Mouse (Mus musculus): ENCODE measurements around the gene Atxn2l. TPM values are rescaled to one million over a fixed set of nuclear protein-coding genes. Genes with fewer than 3 reads are reported as not detected.
A peak's percentile ranks its signal among the peaks of the same experiment; 100 is the strongest.
"Not testable (repeated sequence)": the region's sequence is repeated elsewhere in the genome, so short reads cannot be mapped to it uniquely, and the experiment has no call there.

Atxn2l gene
- polyA plus RNA-seq, 1 experiment from 2014 or later = 50.7 TPM

- Histone ChIP-seq H3K4me2 (ENCODE audit: low read length) (peak overlapping the region; percentile 87), H3K27me3 (replicated peaks; ENCODE audit: control insufficient read depth, insufficient read depth, low read length) (no peaks in the 10 kb centered on the region), H3K36me3 (ENCODE audit: control insufficient read depth, insufficient read depth, low read length) (peaks cover 46% of the 10 kb centered on the region), H3K9me3 (ENCODE audit: control insufficient read depth, low read length) (no peaks in the 10 kb centered on the region), H3K4me1 (replicated peaks; ENCODE audit: control insufficient read depth, insufficient read depth, low read length) (peaks cover 8% of the 10 kb centered on the region), H3K4me3 (ENCODE audit: low read depth, low read length) (peak overlapping the region; percentile 100), H3K9ac (ENCODE audit: low read length) (peak overlapping the region; percentile 98), H3K27ac (ENCODE audit: low read depth) (peak overlapping the region; percentile 99)
- ATAC-seq (replicated peaks; ENCODE audit: low FRiP score, low TSS enrichment, low read depth) (no peak), DNase-seq (ENCODE audit: low spot score) (no peak)
- WGBS = 4% methylated on average over 9 of the region's 9 CpGs
These were observed 1.6 kb downstream of the Atxn2l start for GRCm38 (mm10) chr7:126501684-126502022.

- DNase-seq (ENCODE audit: low spot score) (no peak), ATAC-seq (replicated peaks; ENCODE audit: low FRiP score, low TSS enrichment, low read depth) (no peak)
- H3K27me3 ChIP-seq (replicated peaks; ENCODE audit: control insufficient read depth, insufficient read depth, low read length) = no peaks in the 10 kb centered on the region
- H3K9ac ChIP-seq (ENCODE audit: low read length) = no peak overlapping the region
- peaks cover 69% of the 10 kb centered on the region for H3K36me3 ChIP-seq (ENCODE audit: control insufficient read depth, insufficient read depth, low read length)
- no peak overlapping the region for H3K27ac ChIP-seq (ENCODE audit: low read depth)
- no peak overlapping the region for H3K4me2 ChIP-seq (ENCODE audit: low read length)
- no peak overlapping the region for H3K4me3 ChIP-seq (ENCODE audit: low read depth, low read length)
- H3K4me1 ChIP-seq (replicated peaks; ENCODE audit: control insufficient read depth, insufficient read depth, low read length) = peaks cover 8% of the 10 kb centered on the region
- H3K9me3 ChIP-seq (ENCODE audit: control insufficient read depth, low read length) = no peaks in the 10 kb centered on the region
- WGBS = 94% methylated on average over 7 of the region's 7 CpGs
These were observed 3.8 kb downstream of the Atxn2l start for GRCm38 (mm10) chr7:126499416-126499815.

- no peak overlapping the region for H3K4me3 ChIP-seq (ENCODE audit: low read depth, low read length)
- no peak for ATAC-seq (replicated peaks; ENCODE audit: low FRiP score, low TSS enrichment, low read depth)
- H3K4me1 ChIP-seq (replicated peaks; ENCODE audit: control insufficient read depth, insufficient read depth, low read length) = peaks cover 5% of the 10 kb centered on the region
- H3K36me3 ChIP-seq (ENCODE audit: control insufficient read depth, insufficient read depth, low read length) = peaks cover 83% of the 10 kb centered on the region
- H3K27me3 ChIP-seq (replicated peaks; ENCODE audit: control insufficient read depth, insufficient read depth, low read length) = no peaks in the 10 kb centered on the region
- no peak overlapping the region for H3K27ac ChIP-seq (ENCODE audit: low read depth)
- 92% methylated on average over 12 of the region's 12 CpGs for WGBS
- no peak overlapping the region for H3K4me2 ChIP-seq (ENCODE audit: low read length)
- DNase-seq (ENCODE audit: low spot score) = no peak
- no peaks in the 10 kb centered on the region for H3K9me3 ChIP-seq (ENCODE audit: control insufficient read depth, low read length)
- no peak overlapping the region for H3K9ac ChIP-seq (ENCODE audit: low read length)
These were observed 5.3 kb downstream of the Atxn2l start for GRCm38 (mm10) chr7:126497966-126498365.

DNA sequence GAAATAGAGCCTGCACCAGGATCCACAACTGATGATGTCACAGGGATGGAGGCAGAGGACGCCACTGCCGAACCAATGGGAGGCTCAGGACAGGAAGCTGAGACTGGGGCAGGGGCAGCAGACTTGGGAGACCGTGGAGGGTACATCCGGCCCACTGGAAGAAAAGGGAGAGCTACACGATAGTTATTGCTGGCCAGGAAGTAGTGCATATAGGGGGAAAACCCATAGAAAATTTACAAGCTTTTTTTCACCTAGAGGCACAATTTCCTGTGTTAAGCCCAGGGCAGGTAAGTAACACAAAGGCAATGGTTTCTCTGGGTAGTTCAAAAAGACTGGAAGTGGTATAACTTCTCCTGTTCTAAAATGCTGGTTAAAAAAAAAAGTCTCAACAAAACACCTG is 6.8 kb downstream of the Atxn2l start:
- ATAC-seq (replicated peaks; ENCODE audit: low FRiP score, low TSS enrichment, low read depth) = no peak
- Histone ChIP-seq H3K36me3 (ENCODE audit: control insufficient read depth, insufficient read depth, low read length) (peaks cover 98% of the 10 kb centered on the region), H3K4me3 (ENCODE audit: low read depth, low read length) (no peak overlapping the region)

GRCm38 (mm10) chr7:126494120-126494519 is 9.1 kb downstream of the Atxn2l start:
- WGBS = 87% methylated on average over 6 of the region's 6 CpGs
- H3K4me1 ChIP-seq (replicated peaks; ENCODE audit: control insufficient read depth, insufficient read depth, low read length) = no peaks in the 10 kb centered on the region
- no peak overlapping the region for H3K4me2 ChIP-seq (ENCODE audit: low read length)
- no peak for ATAC-seq (replicated peaks; ENCODE audit: low FRiP score, low TSS enrichment, low read depth)
- H3K9ac ChIP-seq (ENCODE audit: low read length) = no peak overlapping the region
- H3K27me3 ChIP-seq (replicated peaks; ENCODE audit: control insufficient read depth, insufficient read depth, low read length) = no peaks in the 10 kb centered on the region
- no peak overlapping the region for H3K4me3 ChIP-seq (ENCODE audit: low read depth, low read length)
- no peaks in the 10 kb centered on the region for H3K9me3 ChIP-seq (ENCODE audit: control insufficient read depth, low read length)
- no peak for DNase-seq (ENCODE audit: low spot score)
- H3K27ac ChIP-seq (ENCODE audit: low read depth) = no peak overlapping the region
- peaks cover 96% of the 10 kb centered on the region for H3K36me3 ChIP-seq (ENCODE audit: control insufficient read depth, insufficient read depth, low read length)

More for the DNA sequence above, 6.8 kb downstream of the Atxn2l start:
- Histone ChIP-seq H3K9ac (ENCODE audit: low read length) (no peak overlapping the region), H3K4me1 (replicated peaks; ENCODE audit: control insufficient read depth, insufficient read depth, low read length) (peaks cover 5% of the 10 kb centered on the region), H3K9me3 (ENCODE audit: control insufficient read depth, low read length) (no peaks in the 10 kb centered on the region), H3K4me2 (ENCODE audit: low read length) (no peak overlapping the region), H3K27me3 (replicated peaks; ENCODE audit: control insufficient read depth, insufficient read depth, low read length) (no peaks in the 10 kb centered on the region), H3K27ac (ENCODE audit: low read depth) (no peak overlapping the region)
- DNase-seq (ENCODE audit: low spot score) = no peak
- WGBS = 87% methylated on average over 5 of the region's 5 CpGs

DNA sequence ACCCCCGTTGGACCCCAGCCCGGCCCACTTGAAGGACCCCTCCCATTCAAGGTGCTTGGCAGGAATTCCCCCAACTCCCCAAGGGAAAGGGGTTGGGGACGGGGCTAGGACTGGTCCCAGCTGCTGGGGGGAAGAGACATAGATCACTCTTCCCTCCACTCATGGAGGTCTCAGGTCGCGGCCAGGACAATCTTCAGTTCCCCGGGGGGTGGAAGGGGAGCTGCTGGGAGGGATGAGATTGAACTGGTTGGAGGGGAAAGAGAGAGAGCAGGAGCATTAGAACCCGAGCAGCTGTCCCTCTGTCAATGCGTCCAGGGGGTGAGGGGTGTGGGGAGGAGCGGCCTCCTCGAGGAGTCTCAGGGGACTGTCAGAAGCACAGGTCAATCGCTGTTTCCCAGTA is 11.3 kb downstream of the Atxn2l start:
- H3K27me3 ChIP-seq (replicated peaks; ENCODE audit: control insufficient read depth, insufficient read depth, low read length) = no peaks in the 10 kb centered on the region
- 52% methylated on average over 9 of the region's 11 CpGs for WGBS
- no peaks in the 10 kb centered on the region for H3K9me3 ChIP-seq (ENCODE audit: control insufficient read depth, low read length)
- H3K36me3 ChIP-seq (ENCODE audit: control insufficient read depth, insufficient read depth, low read length) = peaks cover 81% of the 10 kb centered on the region
- H3K4me2 ChIP-seq (ENCODE audit: low read length) = no peak overlapping the region
- DNase-seq (ENCODE audit: low spot score) (no peak), ATAC-seq (replicated peaks; ENCODE audit: low FRiP score, low TSS enrichment, low read depth) (no peak)
- H3K9ac ChIP-seq (ENCODE audit: low read length) = no peak overlapping the region
- 0 out of 2 replicates have a peak, but pooled peaks cover 6% of the 10 kb centered on the region for H3K4me1 ChIP-seq (replicated peaks; ENCODE audit: control insufficient read depth, insufficient read depth, low read length)
- H3K27ac ChIP-seq (ENCODE audit: low read depth) = no peak overlapping the region
- no peak overlapping the region for H3K4me3 ChIP-seq (ENCODE audit: low read depth, low read length)

DNA sequence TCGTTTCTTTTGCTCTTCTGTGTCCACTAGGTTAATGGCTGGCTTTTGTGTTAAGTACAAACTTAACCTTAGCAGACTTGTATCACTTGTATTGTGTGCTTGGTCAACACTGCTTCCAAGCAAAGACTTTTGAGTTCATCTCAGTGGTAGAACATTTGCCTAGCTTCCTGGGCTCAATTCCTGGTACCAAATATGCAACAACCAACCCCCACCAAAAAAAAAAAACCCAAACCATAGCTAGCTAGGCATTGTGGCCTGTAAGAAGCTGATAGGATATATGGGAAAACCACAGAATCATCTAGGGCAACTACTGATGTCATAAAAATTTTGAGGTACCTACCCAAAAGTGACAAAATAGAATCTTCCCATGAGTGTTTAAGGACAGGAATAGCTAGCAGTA is 12.2 kb downstream of the Atxn2l start:
- ATAC-seq (replicated peaks; ENCODE audit: low FRiP score, low TSS enrichment, low read depth) = no peak
- no peaks in the 10 kb centered on the region for H3K27me3 ChIP-seq (replicated peaks; ENCODE audit: control insufficient read depth, insufficient read depth, low read length)

DNA sequence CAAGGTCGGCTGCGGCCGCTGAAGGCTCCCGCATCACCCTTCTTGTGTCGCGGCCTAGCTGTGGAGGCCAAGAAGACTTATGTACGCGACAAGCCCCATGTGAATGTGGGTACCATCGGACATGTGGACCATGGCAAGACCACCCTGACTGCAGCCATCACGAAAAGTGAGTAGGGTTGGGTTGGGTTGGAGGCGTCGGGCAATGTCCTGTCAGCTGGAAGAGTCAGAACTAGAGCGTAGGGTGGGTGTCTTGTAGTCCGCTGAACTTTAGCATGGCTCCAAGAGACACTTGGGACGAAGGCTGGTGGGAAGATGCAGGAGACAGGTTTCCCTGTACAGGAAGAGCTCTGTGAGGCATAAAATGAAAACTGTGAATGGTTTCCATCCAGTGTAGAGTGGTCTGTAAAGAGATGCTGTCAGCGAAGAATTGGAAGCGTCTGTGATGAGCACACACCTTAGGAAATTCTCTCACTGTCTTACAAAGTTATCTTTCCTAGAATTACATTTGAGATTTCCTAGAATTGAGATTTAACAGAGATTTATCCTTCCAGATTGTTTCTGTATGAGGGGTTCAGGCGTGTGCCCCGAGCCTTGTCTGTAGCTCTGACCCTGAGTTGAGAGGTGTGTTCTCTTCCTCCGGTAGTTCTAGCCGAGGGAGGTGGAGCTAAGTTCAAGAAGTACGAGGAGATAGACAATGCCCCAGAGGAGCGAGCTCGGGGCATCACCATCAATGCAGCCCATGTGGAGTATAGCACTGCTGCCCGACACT is 15.4 kb downstream of the Atxn2l start:
- H3K4me1 ChIP-seq (replicated peaks; ENCODE audit: control insufficient read depth, insufficient read depth, low read length); DNase-seq (ENCODE audit: low spot score); H3K9me3 ChIP-seq (ENCODE audit: control insufficient read depth, low read length); H3K27ac ChIP-seq (ENCODE audit: low read depth); H3K27me3 ChIP-seq (replicated peaks; ENCODE audit: control insufficient read depth, insufficient read depth, low read length): not testable (repeated sequence)
- Histone ChIP-seq H3K9ac (ENCODE audit: low read length) (peak overlapping the region; percentile 63), H3K4me2 (ENCODE audit: low read length) (peak overlapping the region; percentile 98), H3K4me3 (ENCODE audit: low read depth, low read length) (peak overlapping the region; percentile 74), H3K36me3 (ENCODE audit: control insufficient read depth, insufficient read depth, low read length) (peaks cover 39% of the 10 kb centered on the region)
- WGBS = 15% methylated on average over 20 of the region's 25 CpGs
- ATAC-seq (replicated peaks; ENCODE audit: low FRiP score, low TSS enrichment, low read depth) = peak; percentile 12; the same call in 1 of the 2 replicates

More for the DNA sequence above, 12.2 kb downstream of the Atxn2l start:
- H3K4me2 ChIP-seq (ENCODE audit: low read length) = no peak overlapping the region
- 79% methylated on average over 1 of the region's 1 CpGs for WGBS
- no peak overlapping the region for H3K27ac ChIP-seq (ENCODE audit: low read depth)
- peaks cover 71% of the 10 kb centered on the region for H3K36me3 ChIP-seq (ENCODE audit: control insufficient read depth, insufficient read depth, low read length)
- H3K9me3 ChIP-seq (ENCODE audit: control insufficient read depth, low read length) = no peaks in the 10 kb centered on the region
- DNase-seq (ENCODE audit: low spot score) = no peak
- no peak overlapping the region for H3K9ac ChIP-seq (ENCODE audit: low read length)
- H3K4me1 ChIP-seq (replicated peaks; ENCODE audit: control insufficient read depth, insufficient read depth, low read length) = 0 out of 2 replicates have a peak, but pooled peaks cover 6% of the 10 kb centered on the region
- no peak overlapping the region for H3K4me3 ChIP-seq (ENCODE audit: low read depth, low read length)

DNA sequence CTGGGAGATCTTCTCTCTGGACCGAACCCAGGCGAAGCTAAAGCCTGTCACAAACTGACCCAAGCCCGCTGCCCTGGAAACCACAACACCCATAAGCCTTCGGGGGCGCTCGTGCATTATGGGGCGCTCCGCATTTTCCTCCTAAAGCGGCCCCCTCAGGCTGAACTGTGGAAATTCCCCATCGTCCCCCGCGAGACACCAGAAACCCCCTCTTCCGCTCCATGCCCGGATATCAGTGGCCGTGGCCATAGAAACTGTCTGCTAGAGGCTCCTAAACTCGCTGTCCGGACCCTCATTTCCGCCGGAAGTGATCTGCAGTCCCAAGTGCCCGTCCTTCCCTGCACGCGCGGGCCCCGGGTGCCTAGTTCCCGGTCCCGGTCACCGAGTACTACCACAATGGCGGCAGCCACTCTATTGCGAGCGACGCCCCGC is 16.2 kb downstream of the Atxn2l start, which contains the start of gene Tufm:
Gene Tufm, plus strand, starts transcription at position 310 of the 432 bp plus-strand sequence.
- H3K4me3 ChIP-seq (ENCODE audit: low read depth, low read length) = peak within 1 kb of the TSS; percentile 74
- peak within 1 kb of the TSS; percentile 63 for H3K9ac ChIP-seq (ENCODE audit: low read length)
- ATAC-seq (replicated peaks; ENCODE audit: low FRiP score, low TSS enrichment, low read depth) = peak; percentile 92
- peak within 1 kb of the TSS; percentile 74 for H3K27ac ChIP-seq (ENCODE audit: low read depth)
- under 1% methylated on average over 32 of the region's 32 CpGs for WGBS
- peak within 1 kb of the TSS; percentile 98 for H3K4me2 ChIP-seq (ENCODE audit: low read length)
- H3K36me3 ChIP-seq (ENCODE audit: control insufficient read depth, insufficient read depth, low read length) = peaks cover 32% of the 10 kb centered on the region
- peaks cover 6% of the 10 kb centered on the region; the same call in 1 of the 2 replicates for H3K4me1 ChIP-seq (replicated peaks; ENCODE audit: control insufficient read depth, insufficient read depth, low read length)
- no peaks in the 10 kb centered on the region for H3K27me3 ChIP-seq (replicated peaks; ENCODE audit: control insufficient read depth, insufficient read depth, low read length)
- H3K9me3 ChIP-seq (ENCODE audit: control insufficient read depth, low read length) = no peaks in the 10 kb centered on the region
- DNase-seq (ENCODE audit: low spot score) = peak; percentile 92

All from intestine, embryonic 14.5 days (tissue).